ENCODE assay signal across 12 mouse cellular contexts in the genomic region with DNA sequence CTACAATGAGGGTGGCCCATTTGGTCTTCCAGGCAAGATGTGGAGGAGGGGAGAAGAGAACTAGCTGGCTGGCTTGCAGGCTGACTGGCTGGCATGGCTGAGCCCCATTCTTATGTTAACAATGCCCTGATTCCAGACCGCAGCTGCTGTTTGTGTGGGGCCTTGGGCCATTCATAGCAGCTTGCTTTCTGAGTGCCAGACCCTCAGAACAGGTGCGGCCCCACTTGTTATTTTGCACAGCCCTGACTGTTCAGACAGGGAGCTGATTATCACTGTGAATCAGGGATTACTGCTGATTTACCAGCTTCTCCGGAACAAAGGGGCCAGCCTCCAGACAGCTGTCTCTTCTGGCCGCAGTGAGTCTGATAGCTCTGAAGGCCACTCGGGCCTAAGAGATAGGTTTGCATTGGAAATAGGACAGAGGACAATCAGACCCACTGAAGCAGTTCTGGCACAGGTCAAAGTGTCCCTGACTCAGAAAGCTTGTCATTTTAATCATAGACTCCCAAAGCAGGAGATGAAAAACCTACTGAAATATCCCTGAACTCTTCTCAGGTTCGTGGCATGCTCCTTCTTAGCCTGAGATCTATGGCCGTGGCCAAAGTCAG. TPM values are rescaled to one million over a fixed set of nuclear protein-coding genes. Genes with fewer than 3 reads are reported as not detected.
A peak's percentile ranks its signal among the peaks of the same experiment; 100 is the strongest.
DNase-seq lines count a peak whose midpoint lies in the region; ATAC-seq lines count a peak whose summit lies in the region.
"Had no signal": no experiment of that assay in that cellular context is flagged by ENCODE, and none has a peak within 500 bp of the region (broad histone marks: within the 10 kb centered on the region; RNA-seq: fewer than 3 reads in every experiment).

No protein-coding gene starts in this region.

- no peak overlapping the region for H3K9ac ChIP-seq in embryonic facial prominence, embryonic 15.5 days
- H3K9ac ChIP-seq: stomach, embryonic 15.5 days had no signal

- no peaks in the 10 kb centered on the region for H3K36me3 ChIP-seq in embryonic facial prominence, embryonic 15.5 days
- H3K36me3 ChIP-seq: stomach, embryonic 15.5 days had no signal

- H3K9me3 ChIP-seq in embryonic facial prominence, embryonic 15.5 days (replicated peaks): no peaks in the 10 kb centered on the region
- H3K9me3 ChIP-seq: stomach, embryonic 15.5 days had no signal

- H3K4me2 ChIP-seq in embryonic facial prominence, embryonic 15.5 days (replicated peaks): no peak overlapping the region
- H3K4me2 ChIP-seq: stomach, embryonic 15.5 days had no signal

- H3K4me1 ChIP-seq in embryonic facial prominence, embryonic 15.5 days: no peaks in the 10 kb centered on the region
- H3K4me1 ChIP-seq: stomach, embryonic 15.5 days had no signal

- H3K27ac ChIP-seq in embryonic facial prominence, embryonic 15.5 days (replicated peaks): no peak overlapping the region
- H3K27ac ChIP-seq: macrophage; stomach, embryonic 15.5 days had no signal

- peak; percentile 33 for DNase-seq in ovary, postnatal 36 days (ENCODE audit: low spot score)
- DNase-seq in ovary, postnatal 14 days (ENCODE audit: low spot score): no peak
- peak; percentile 15 to 35 for DNase-seq in layer of hippocampus, postnatal 36 days
- DNase-seq in testis, postnatal 14 days (ENCODE audit: low spot score): peak; percentile 30
- no peak for DNase-seq in urinary bladder, postnatal 36 days (ENCODE audit: low spot score in 2 of 2)
- no peak for DNase-seq in left cerebral cortex, adult 18-20 months (ENCODE audit: low spot score in 2 of 2)
- no peak for DNase-seq in heart, adult 11 months
- DNase-seq: kidney, adult 18-20 months had no signal

- no peaks in the 10 kb centered on the region; the same call in 1 of the 2 replicates for H3K27me3 ChIP-seq in embryonic facial prominence, embryonic 15.5 days
- H3K27me3 ChIP-seq: stomach, embryonic 15.5 days had no signal

- no peak overlapping the region for H3K4me3 ChIP-seq in embryonic facial prominence, embryonic 15.5 days (replicated peaks)
- H3K4me3 ChIP-seq: stomach, embryonic 15.5 days had no signal

- ATAC-seq in embryonic facial prominence, embryonic 15.5 days (ENCODE audit: insufficient number of reproducible peaks, low FRiP score, low TSS enrichment, low read depth): peak; percentile 70
- ATAC-seq: Patski had no signal

- 47% methylated on average over 7 of the region's 7 CpGs for WGBS in embryonic facial prominence, embryonic 15.5 days

RNA-seq across cellular contexts. Expression of a gene that starts 24.9 kb away (rescaled TPM):
- polyA plus RNA-seq in embryonic facial prominence, embryonic 15.5 days (2015; fragmentation: Nextera tagmentation; extraction: Ambion mirVana): 18.0 and 18.5 TPM in 2 replicates
- 100 to 1,000 TPM; 133 to 142 TPM for total RNA-seq in layer of hippocampus, postnatal 36 days (2021)
- 100 to 1,000 TPM; 132 to 133 TPM for total RNA-seq in left cerebral cortex, adult 18-20 months (2021)
- polyA plus RNA-seq: macrophage had no signal

Comparison
In these comparisons a context has a peak if more than half of its experiments do, and no peak if none do; other contexts are left out.
1. DNase-seq: peak in ovary, postnatal 36 days (single experiment), layer of hippocampus, postnatal 36 days (2 of 2) and testis, postnatal 14 days (single experiment); none in ovary, postnatal 14 days (single experiment), urinary bladder, postnatal 36 days (0 of 2), left cerebral cortex, adult 18-20 months (0 of 2) and heart, adult 11 months (single experiment).